Mouse (Mus musculus) hindbrain, postnatal 0 days (tissue): ENCODE data around the gene Sec31b. TPM values are rescaled to one million over a fixed set of nuclear protein-coding genes. Genes with fewer than 3 reads are reported as not detected.
A peak's percentile ranks its signal among the peaks of the same experiment; 100 is the strongest.

Experiments
- ATAC-seq: fragments of 200-750 bp; cut with Nextera tagmentation; 2 replicates; pipeline ENCODE4 v1.8.0; 2017; ENCODE audit warnings: mild to moderate bottlenecking, moderate TSS enrichment, moderate library complexity
- DNase-seq: peaks from one replicate; pipeline ENCODE4 v3.0.0-alpha.2; 2015; ENCODE audit warnings: low spot score
- H3K27ac ChIP-seq: fragments of 300-500 bp; sonication (generic); 2 replicates; pipeline ENCODE4 v1.5.1; 2014; ENCODE audit warnings: mild to moderate bottlenecking
- H3K27me3 ChIP-seq: fragments of 300-500 bp; sonication (generic); 2 replicates; pipeline ENCODE4 v1.6.1; 2014; ENCODE audit warnings: low read length, mixed read lengths; ENCODE audit not compliant: insufficient read depth
- H3K36me3 ChIP-seq: fragments of 300-500 bp; sonication (generic); 2 replicates; pipeline ENCODE4 v1.6.1; 2014; ENCODE audit warnings: low read length, mixed read lengths; ENCODE audit not compliant: insufficient read depth
- H3K4me1 ChIP-seq: fragments of 300-500 bp; sonication (generic); 2 replicates; pipeline ENCODE4 v1.6.1; 2014; ENCODE audit warnings: antibody characterized with exemption, low read length, mixed read lengths; ENCODE audit not compliant: insufficient read depth
- H3K4me2 ChIP-seq: fragments of 300-500 bp; sonication (generic); 2 replicates; pipeline ENCODE4 v1.6.1; 2014; ENCODE audit warnings: low read depth, mild to moderate bottlenecking, low read length, moderate library complexity, mixed read lengths
- H3K4me3 ChIP-seq: fragments of 300-500 bp; sonication (generic); 2 replicates; pipeline ENCODE4 v1.5.1; 2014; ENCODE audit warnings: low read length
- H3K9ac ChIP-seq: fragments of 300-500 bp; sonication (generic); replicated peaks from 2 replicates; pipeline ENCODE4 v1.6.1; 2014; ENCODE audit warnings: mild to moderate bottlenecking, low read length, moderate library complexity, mixed read lengths
- H3K9me3 ChIP-seq: fragments of 300-500 bp; sonication (generic); 2 replicates; pipeline ENCODE4 v1.6.1; 2016; ENCODE audit warnings: low read length, mixed read lengths
- CTCF ChIP-seq: IDR thresholded peaks from 2 replicates; pipeline ENCODE4 v1.5.1; 2016; ENCODE audit warnings: antibody characterized with exemption, control low read depth, low read depth
- WGBS: fragments of 180-500 bp; shearing (Covaris S2); extraction: QIAGEN DNeasy Blood & Tissue Kit; methylation state at CpG from one replicate; pipeline ENCODE4 v1.1.7; 2014; 5-methylcytosine and 5-hydroxymethylcytosine counted together
- polyA plus RNA-seq: library from polyadenylated mRNA; unstranded; fragments of >200 nt; fragmentation: Nextera tagmentation; extraction: Ambion mirVana; gene quantifications from 2 replicates; pipeline ENCODE4 v1.2.1, GENCODE M21; 2015
- total RNA-seq: library from RNA; depleted of rRNA; stranded (reverse); fragments of >200 nt; gene quantifications from 2 replicates; pipeline ENCODE4 v1.2.3, GENCODE M21; 2014; rRNA removed

Gene Sec31b
- total RNA-seq (0.36 and 0.63 TPM in 2 replicates), polyA plus RNA-seq (0.32 and 0.33 TPM in 2 replicates)

DNA sequence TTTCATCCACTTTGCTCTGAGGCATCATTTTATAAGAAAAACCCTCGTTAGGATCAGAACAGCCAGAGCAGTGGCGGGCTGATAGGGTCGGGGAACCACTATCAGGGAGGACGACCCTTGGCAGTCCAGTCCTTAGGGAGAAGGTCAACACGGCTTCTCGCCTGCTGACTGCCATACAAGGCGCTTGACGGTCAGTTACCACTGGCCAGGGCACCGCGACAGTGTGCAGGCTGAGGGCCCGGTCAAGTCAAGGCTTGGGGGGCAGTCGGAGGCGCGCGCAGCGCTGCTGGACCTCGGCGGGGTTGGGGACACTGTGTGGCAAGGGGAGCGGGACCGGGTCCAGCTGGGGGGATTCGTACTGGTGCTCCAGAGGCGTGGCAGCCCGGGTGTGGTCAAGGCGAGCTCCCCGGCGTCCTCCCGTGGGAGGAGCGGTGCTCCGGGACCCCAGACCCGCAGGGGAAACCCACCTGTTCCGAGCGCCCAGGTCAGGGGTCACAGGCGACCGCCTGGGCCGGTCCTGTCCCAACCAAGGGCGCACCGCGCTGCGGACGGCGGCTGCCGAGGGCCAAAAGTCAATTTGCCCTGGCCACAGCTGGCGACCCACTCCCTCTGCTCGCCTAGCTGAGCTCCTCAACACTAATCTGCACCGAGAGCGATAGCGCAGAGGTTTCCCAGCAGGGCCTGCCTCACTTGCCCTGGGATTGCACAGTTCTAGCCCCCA lies at the start of gene Sec31b:
TSS of gene Sec31b (minus strand) at position 544 of the 721 bp plus-strand sequence.
- Histone ChIP-seq H3K36me3 (peaks cover 17% of the 10 kb centered on the region), H3K9me3 (no peaks in the 10 kb centered on the region), H3K27ac (no peak within 1 kb of the TSS), H3K4me3 (peak within 1 kb of the TSS; percentile 43), H3K4me2 (peak within 1 kb of the TSS; percentile 73), H3K27me3 (no peaks in the 10 kb centered on the region), H3K4me1 (no peaks in the 10 kb centered on the region), H3K9ac (peak within 1 kb of the TSS; percentile 47)
- no peak for TF ChIP-seq CTCF
- ATAC-seq (peak; percentile 66), DNase-seq (peak; percentile 6)
- WGBS = 3% methylated on average over 47 of the region's 47 CpGs

GRCm38 (mm10) chr19:44594180-44594579 lies 48.5 kb upstream of the Sec31b start:
- ATAC-seq = no peak

GRCm38 (mm10) chr19:44591638-44592037 lies 46.0 kb upstream of the Sec31b start:
- no peak overlapping the region for H3K27ac ChIP-seq
- H3K4me1 ChIP-seq = no peaks in the 10 kb centered on the region
- no peak for ATAC-seq
- H3K9me3 ChIP-seq = no peaks in the 10 kb centered on the region
- no peak overlapping the region for H3K4me3 ChIP-seq
- no peak overlapping the region for H3K4me2 ChIP-seq
- H3K27me3 ChIP-seq = no peaks in the 10 kb centered on the region
- DNase-seq = no peak
- no peaks in the 10 kb centered on the region for H3K36me3 ChIP-seq
- H3K9ac ChIP-seq = no peak overlapping the region
- WGBS = 72% methylated on average over 6 of the region's 6 CpGs
- TF ChIP-seq CTCF = no peak

More at GRCm38 (mm10) chr19:44594180-44594579, 48.5 kb upstream of the Sec31b start:
- Histone ChIP-seq H3K4me2 (no peak overlapping the region), H3K9me3 (no peaks in the 10 kb centered on the region), H3K36me3 (no peaks in the 10 kb centered on the region), H3K9ac (no peak overlapping the region), H3K4me3 (no peak overlapping the region), H3K27ac (no peak overlapping the region), H3K4me1 (no peaks in the 10 kb centered on the region), H3K27me3 (no peaks in the 10 kb centered on the region)
- DNase-seq = no peak
- TF ChIP-seq CTCF = no peak
- WGBS = 95% methylated on average over 14 of the region's 14 CpGs

GRCm38 (mm10) chr19:44590992-44591391 lies 45.3 kb upstream of the Sec31b start:
- DNase-seq (no peak), ATAC-seq (no peak)
- Histone ChIP-seq H3K9ac (no peak overlapping the region), H3K4me3 (no peak overlapping the region), H3K4me1 (no peaks in the 10 kb centered on the region), H3K27me3 (no peaks in the 10 kb centered on the region), H3K9me3 (no peaks in the 10 kb centered on the region), H3K27ac (no peak overlapping the region), H3K4me2 (no peak overlapping the region), H3K36me3 (no peaks in the 10 kb centered on the region)
- TF ChIP-seq CTCF = no peak
- WGBS = 66% methylated on average over 18 of the region's 18 CpGs

- Histone ChIP-seq H3K4me3 (no peak overlapping the region), H3K4me2 (no peak overlapping the region)
- no peak for TF ChIP-seq CTCF
Measured at GRCm38 (mm10) chr19:44589591-44590223, 44.0 kb upstream of the Sec31b start.

DNA sequence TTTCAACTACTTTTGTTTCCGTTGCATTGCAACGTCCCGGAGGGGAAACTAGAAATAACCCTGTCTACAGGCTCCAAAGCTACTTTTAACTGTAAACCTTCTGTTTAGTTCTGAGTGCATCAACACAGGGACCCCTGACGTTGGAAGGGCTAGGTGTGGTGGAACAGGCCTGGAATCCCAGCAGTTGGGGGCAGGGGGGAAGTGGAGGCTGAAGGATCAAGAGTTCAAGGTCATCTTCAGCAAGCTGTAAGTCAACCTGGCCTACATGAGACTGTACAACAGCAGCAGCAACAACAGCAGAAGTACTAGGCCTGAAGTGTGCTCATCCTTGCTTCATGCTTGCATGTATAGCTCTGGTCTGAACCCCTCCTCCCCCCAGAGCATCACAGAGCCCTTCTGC lies 42.4 kb upstream of the Sec31b start:
- no peak overlapping the region for H3K4me3 ChIP-seq
- no peak overlapping the region for H3K9ac ChIP-seq
- no peaks in the 10 kb centered on the region for H3K9me3 ChIP-seq
- no peak overlapping the region for H3K4me2 ChIP-seq
- no peak for ATAC-seq
- no peaks in the 10 kb centered on the region for H3K36me3 ChIP-seq
- no peaks in the 10 kb centered on the region for H3K4me1 ChIP-seq
- no peaks in the 10 kb centered on the region for H3K27me3 ChIP-seq
- WGBS = 27% methylated on average over 4 of the region's 4 CpGs
- no peak for DNase-seq
- no peak overlapping the region for H3K27ac ChIP-seq
- TF ChIP-seq CTCF = no peak

More at GRCm38 (mm10) chr19:44589591-44590223, 44.0 kb upstream of the Sec31b start:
- WGBS = 62% methylated on average over 7 of the region's 7 CpGs
- Histone ChIP-seq H3K9ac (no peak overlapping the region), H3K4me1 (no peaks in the 10 kb centered on the region), H3K27ac (no peak overlapping the region), H3K36me3 (no peaks in the 10 kb centered on the region), H3K9me3 (no peaks in the 10 kb centered on the region), H3K27me3 (no peaks in the 10 kb centered on the region)
- DNase-seq = no peak
- no peak for ATAC-seq
